Mouse (Mus musculus): ENCODE results near the gene Paqr7.

The Paqr7 gene

DNA sequence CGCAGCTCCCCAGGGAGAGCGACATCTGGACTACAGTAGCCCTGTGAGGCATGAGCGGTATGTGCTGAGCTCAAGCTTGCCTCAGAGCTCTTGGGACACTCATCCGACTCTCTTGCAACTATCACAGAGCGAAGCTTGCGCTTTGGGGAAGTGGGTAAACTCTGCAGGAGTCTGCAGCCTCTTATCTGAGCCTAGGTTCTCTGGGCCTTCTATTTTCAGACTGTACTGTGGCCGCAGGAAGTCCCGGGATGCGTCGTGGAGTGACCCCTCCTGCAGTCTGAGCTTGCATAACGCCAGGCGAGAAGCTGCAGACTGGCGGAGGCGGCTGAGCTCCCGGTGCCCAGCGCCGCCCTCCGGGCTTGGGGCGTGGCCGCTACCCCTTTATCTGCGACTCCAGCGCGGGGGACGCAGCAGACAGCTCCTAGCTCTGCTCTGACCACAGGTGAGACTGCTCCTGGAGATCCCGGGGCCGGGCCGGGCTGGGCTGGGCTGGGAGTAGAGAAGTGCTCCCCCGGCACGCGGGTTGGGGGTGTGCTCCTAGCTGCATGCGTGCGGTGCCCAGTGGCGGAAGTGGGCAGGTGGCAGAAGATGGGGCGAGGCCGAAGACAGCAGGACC is at the start of gene Paqr7:
Gene Paqr7 (plus strand): TSS at position 103 of the 616 bp plus-strand sequence.
- peak; percentile 70 for DNase-seq (ENCODE audit: low read depth)

DNA sequence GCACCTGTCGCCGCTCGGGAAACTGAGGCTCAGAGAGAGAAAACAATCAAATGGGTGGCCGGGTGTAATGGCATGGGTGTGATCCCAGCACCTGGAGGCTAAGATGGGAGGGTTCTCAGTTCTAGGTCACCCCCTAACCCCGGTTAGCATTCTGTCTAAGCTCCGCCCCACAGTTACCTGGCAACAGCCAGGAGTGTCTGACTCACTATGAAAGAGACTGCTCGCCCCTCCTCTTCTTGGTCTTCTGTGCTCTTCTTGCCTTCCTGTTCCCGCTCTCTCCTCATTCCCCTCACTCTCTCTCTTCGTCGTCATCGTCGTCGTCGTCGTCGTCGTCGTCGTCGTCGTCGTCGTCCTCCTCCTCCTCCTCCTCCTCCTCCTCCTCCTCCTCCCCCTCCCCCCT is 48.5 kb upstream of the Paqr7 start:
- no peak for DNase-seq (ENCODE audit: low read depth)

- DNase-seq (ENCODE audit: low read depth) = no peak
Measured at GRCm38 (mm10) chr4:134449595-134450391, 46.7 kb upstream of the Paqr7 start.

- DNase-seq (ENCODE audit: low read depth) = no peak
Measured at GRCm38 (mm10) chr4:134450392-134451195, 45.9 kb upstream of the Paqr7 start.

DNA sequence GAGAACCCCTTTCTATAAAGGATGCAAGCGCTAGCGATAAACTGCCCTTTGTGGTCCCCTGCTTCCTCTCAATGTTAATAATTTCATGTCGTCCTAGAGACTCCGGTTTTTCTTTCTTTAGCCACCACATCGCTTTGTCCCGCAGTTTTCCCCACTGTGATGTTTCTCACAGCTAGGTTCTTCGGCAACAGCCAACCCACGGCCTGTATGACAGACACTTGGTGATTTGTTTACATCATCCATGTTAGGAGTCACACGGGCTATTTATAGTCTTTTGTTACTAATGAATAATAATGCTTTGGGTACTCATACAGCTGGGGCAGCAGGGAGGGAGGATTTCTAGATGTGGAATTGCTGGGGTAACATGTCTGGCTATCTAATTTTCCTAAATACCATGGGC is 45.0 kb upstream of the Paqr7 start:
- no peak for DNase-seq (ENCODE audit: low read depth)

- no peak for DNase-seq (ENCODE audit: low read depth)
Measured at GRCm38 (mm10) chr4:134453619-134454400, 42.7 kb upstream of the Paqr7 start.

DNA sequence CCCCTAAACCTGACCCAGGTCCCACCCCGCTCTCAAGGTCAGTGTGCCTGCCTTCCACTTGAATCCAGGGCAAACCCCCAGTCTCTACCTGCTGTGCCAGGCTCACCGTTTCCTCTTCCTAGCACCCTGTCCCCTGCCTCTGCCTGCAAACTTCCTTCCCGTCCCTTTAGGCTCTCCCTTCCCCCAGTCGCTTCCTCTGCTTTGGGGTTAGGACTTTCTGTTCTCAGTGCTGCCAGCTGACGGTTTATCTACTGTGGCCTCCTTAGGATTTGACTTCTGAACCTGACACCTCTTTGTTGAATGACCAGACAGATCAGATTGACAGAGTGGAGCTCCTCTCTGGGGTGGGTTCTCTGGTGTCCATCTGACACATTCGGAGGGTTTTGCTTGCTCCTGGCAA is 41.2 kb upstream of the Paqr7 start:
- DNase-seq (ENCODE audit: low read depth) = no peak

GRCm38 (mm10) chr4:134457130-134457825 is 39.2 kb upstream of the Paqr7 start:
- no peak for DNase-seq (ENCODE audit: low read depth)

DNA sequence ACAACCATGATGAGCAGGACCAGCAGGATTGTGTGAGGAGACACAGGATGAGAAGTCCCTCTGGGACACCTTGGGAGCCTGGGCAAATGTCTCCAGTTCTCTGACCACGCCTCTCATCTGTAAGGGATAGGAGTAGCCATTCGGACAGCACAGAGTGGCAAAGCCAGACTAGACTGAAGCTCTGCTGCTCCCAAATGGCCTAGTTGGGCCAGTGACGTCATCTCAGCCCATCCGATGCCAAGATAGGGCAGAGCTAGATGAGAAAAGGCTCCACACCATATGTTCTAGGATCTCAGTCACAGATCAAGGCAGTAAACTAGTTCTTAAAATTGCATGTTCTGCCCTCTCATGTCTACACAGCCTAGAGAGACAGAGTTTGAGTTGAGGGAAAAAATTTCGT is 37.6 kb upstream of the Paqr7 start:
- no peak for DNase-seq (ENCODE audit: low read depth)

- no peak for DNase-seq (ENCODE audit: low read depth)
Measured at GRCm38 (mm10) chr4:134460277-134460676, 36.2 kb upstream of the Paqr7 start.

- no peak for DNase-seq (ENCODE audit: low read depth)
Measured at GRCm38 (mm10) chr4:134461252-134461651, 35.2 kb upstream of the Paqr7 start.

DNA sequence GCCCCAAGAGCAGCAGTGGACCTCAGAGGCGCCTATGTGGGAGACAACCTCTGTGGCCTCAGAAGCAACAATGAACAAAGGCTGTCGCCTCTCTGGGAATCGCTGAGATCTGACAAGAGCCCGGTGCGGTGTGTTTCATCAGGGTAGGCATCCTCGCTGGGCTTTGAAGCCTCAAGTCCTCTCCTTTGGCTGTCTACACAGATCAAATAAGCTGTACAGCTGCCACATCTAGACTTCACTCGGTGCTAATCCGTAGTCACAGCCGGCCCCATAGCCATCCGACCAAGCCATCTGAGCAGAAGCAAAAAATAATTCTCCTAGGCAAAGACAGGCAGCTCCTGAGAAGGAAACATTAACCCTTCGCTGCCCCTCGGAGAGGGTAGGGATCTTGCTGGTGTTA is 30.7 kb upstream of the Paqr7 start:
- DNase-seq (ENCODE audit: low read depth) = no peak

DNA sequence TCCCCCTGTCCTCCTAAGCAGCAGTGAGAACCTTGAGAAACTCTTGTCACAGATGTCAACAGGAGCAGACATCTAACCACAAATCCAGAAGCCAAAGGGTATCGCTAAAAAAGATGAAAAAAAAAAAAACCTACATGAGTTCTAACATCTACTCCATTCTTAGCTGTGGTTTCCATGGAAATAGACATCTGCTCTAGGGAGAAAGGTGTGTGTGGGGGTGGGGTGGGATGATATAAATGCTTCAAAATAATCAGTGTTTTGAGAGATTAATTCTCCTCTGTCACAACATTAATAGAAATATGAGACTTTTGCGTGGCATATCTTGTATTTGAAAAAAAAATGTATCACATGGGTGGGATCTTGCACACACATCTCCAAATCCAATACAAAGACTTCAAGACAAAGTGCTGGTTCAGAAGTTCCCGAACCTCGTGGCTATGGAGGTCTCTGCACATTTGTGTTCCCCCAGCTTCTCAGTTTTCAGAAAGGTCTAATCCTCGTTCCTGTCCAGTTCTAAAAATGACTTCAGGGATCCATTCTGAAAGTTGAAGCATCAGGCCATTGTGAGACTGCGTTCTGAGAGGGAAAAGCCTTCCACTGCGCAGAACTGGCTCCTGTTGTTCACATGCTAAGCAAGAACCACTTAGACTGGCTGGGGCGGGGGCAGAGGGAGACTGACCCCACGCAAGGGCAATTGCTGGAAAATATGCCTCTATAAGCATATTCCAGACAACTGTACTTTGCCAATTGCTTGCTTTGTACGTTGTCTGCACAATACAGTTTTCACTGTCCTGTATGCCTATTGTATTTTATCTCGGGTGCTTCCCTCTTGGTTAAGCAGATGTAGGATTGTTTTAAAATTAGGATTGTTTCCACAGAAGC is 29.9 kb upstream of the Paqr7 start:
- no peak for DNase-seq (ENCODE audit: low read depth)

GRCm38 (mm10) chr4:134467435-134468214 is 28.9 kb upstream of the Paqr7 start:
- peak; percentile 63 for DNase-seq (ENCODE audit: low read depth)

GRCm38 (mm10) chr4:134468215-134468575 is 28.3 kb upstream of the Paqr7 start, which contains the start of gene Stmn1:
Gene Stmn1, plus strand, starts transcription at chr4:134468320.
- peak; percentile 95 for DNase-seq (ENCODE audit: low read depth)

- DNase-seq (ENCODE audit: low read depth) = peak; percentile 97
Measured at GRCm38 (mm10) chr4:134468578-134469266, 27.8 kb upstream of the Paqr7 start.

- DNase-seq (ENCODE audit: low read depth) = no peak
Measured at GRCm38 (mm10) chr4:134469341-134469796, 27.1 kb upstream of the Paqr7 start.

GRCm38 (mm10) chr4:134469985-134470384 is 26.5 kb upstream of the Paqr7 start:
- DNase-seq (ENCODE audit: low read depth) = no peak

DNA sequence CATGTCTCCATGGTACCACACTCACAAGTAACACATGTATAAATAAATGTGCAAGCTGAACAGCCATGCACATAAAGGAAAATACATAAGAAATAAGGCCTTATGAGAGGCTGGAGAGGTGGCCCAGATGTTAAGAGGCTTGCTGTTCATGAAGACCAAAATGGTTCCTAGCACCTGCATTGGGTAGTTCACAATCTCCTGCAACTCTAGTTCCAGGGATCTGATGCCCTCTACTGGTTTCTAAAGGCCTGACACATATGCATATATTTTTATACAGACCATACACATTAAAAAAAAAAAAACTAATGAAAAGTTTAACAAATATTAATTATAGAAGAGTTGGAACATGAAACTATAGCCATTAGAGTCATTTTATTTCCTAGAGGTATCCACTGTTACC is 25.0 kb upstream of the Paqr7 start:
- peak; percentile 48 for DNase-seq (ENCODE audit: low read depth)
